Mouse (Mus musculus) gastrocnemius, postnatal 4 days (tissue): Measurements from ENCODE around the gene Ttc13. TPM values are rescaled to one million over a fixed set of nuclear protein-coding genes. Genes with fewer than 3 reads are reported as not detected.
A peak's percentile ranks its signal among the peaks of the same experiment; 100 is the strongest.

Experiments
- DNase-seq, 2 experiments: peaks; one replicate each; pipeline ENCODE4 v3.0.0; 2021 to 2022; ENCODE audit warnings: low spot score in 2 of 2, mixed read lengths in 2 of 2
- total RNA-seq, 2 experiments: library from RNA; stranded (reverse); gene quantifications; 2 replicates each; pipeline ENCODE4 v1.2.3; 2021

Ttc13 gene
- total RNA-seq, 2 experiments from 2014 or later: 28.2 to 33.1 TPM

- DNase-seq: no peak
These were observed 60.0 kb downstream of the Ttc13 start for GRCm38 (mm10) chr8:124661781-124662180.

GRCm38 (mm10) chr8:124658415-124658814 lies 63.4 kb downstream of the Ttc13 start:
- DNase-seq: no peak

GRCm38 (mm10) chr8:124657961-124658360 lies 63.8 kb downstream of the Ttc13 start:
- no peak for DNase-seq

GRCm38 (mm10) chr8:124653568-124654475 lies 68.0 kb downstream of the Ttc13 start:
- no peak for DNase-seq

- DNase-seq: peak in 1 of 2 experiments; percentile 26
These were observed 69.2 kb downstream of the Ttc13 start for GRCm38 (mm10) chr8:124652546-124652945.

GRCm38 (mm10) chr8:124651776-124652175 lies 70.0 kb downstream of the Ttc13 start:
- no peak for DNase-seq

GRCm38 (mm10) chr8:124648311-124648710 lies 73.5 kb downstream of the Ttc13 start:
- no peak for DNase-seq

- DNase-seq: peak in 1 of 2 experiments; percentile 31
These were observed 78.0 kb downstream of the Ttc13 start for GRCm38 (mm10) chr8:124643540-124644339.

- no peak for DNase-seq
These were observed 80.2 kb downstream of the Ttc13 start for GRCm38 (mm10) chr8:124641599-124641998.

GRCm38 (mm10) chr8:124635247-124635502 lies 86.6 kb downstream of the Ttc13 start:
- DNase-seq: no peak

GRCm38 (mm10) chr8:124634411-124635246 lies 87.2 kb downstream of the Ttc13 start:
- no peak for DNase-seq

GRCm38 (mm10) chr8:124633001-124633703 lies 88.6 kb downstream of the Ttc13 start:
- DNase-seq: no peak

GRCm38 (mm10) chr8:124631966-124632365 lies 89.8 kb downstream of the Ttc13 start:
- no peak for DNase-seq

GRCm38 (mm10) chr8:124630891-124631290 lies 90.9 kb downstream of the Ttc13 start:
- DNase-seq: no peak

- no peak for DNase-seq
These were observed 91.3 kb downstream of the Ttc13 start for GRCm38 (mm10) chr8:124630489-124630888.

GRCm38 (mm10) chr8:124626251-124626650 lies 95.5 kb downstream of the Ttc13 start:
- no peak for DNase-seq

Other genes with a start within 250 kb of the Ttc13 start
- 10 to 100 TPM; 29.3 to 33.9 TPM for gene Cog2, start 201.2 kb downstream of the Ttc13 start, total RNA-seq
- gene Agt, start 152.3 kb downstream of the Ttc13 start, total RNA-seq: 10 to 100 TPM; 28.5 to 37.1 TPM
- gene Capn9, start 145.9 kb downstream of the Ttc13 start, total RNA-seq: not detected
- gene 2310022B05Rik, start 58.6 kb downstream of the Ttc13 start, total RNA-seq: 10 to 100 TPM; 49.3 to 51.7 TPM
- gene Arv1, start 156 bp upstream of the Ttc13 start, total RNA-seq: 1 to 10 TPM; 6.6 to 7.1 TPM
- under 1 TPM; 0.86 to 0.96 TPM for gene Fam89a, start 29.8 kb upstream of the Ttc13 start, total RNA-seq
- under 1 TPM; 0.12 to 0.13 TPM for gene Trim67, start 71.1 kb upstream of the Ttc13 start, total RNA-seq
- gene Gnpat, start 141.1 kb upstream of the Ttc13 start, total RNA-seq: 100 to 1,000 TPM; 108 to 109 TPM
- gene 2810004N23Rik, start 141.1 kb upstream of the Ttc13 start, total RNA-seq: 10 to 100 TPM; 36.7 to 37.0 TPM
- gene Exoc8, start 175.7 kb upstream of the Ttc13 start, total RNA-seq: 10 to 100 TPM; 10.4 to 11.3 TPM
- 10 to 100 TPM; 11.7 to 11.9 TPM for gene Sprtn, start 175.9 kb upstream of the Ttc13 start, total RNA-seq
- gene Egln1, start 227.3 kb upstream of the Ttc13 start, total RNA-seq: 10 to 100 TPM; 53.0 to 53.5 TPM